Mouse (Mus musculus) hindbrain, embryonic 13.5 days (tissue): ENCODE measurements around the gene Mrpl45. TPM values are rescaled to one million over a fixed set of nuclear protein-coding genes. Genes with fewer than 3 reads are reported as not detected.
A peak's percentile ranks its signal among the peaks of the same experiment; 100 is the strongest.

Experiments
- ATAC-seq: fragments of 200-750 bp; cut with Nextera tagmentation; 2 replicates; pipeline ENCODE4 v1.8.0; 2017; ENCODE audit warnings: moderate TSS enrichment; ENCODE audit not compliant: low FRiP score
- H3K27ac ChIP-seq: fragments of 300-500 bp; sonication (generic); 2 replicates; pipeline ENCODE4 v1.5.1; 2015; ENCODE audit warnings: inconsistent platforms, mild to moderate bottlenecking, moderate library complexity
- H3K27me3 ChIP-seq: fragments of 300-500 bp; sonication (generic); 2 replicates; pipeline ENCODE4 v1.6.1; 2015; ENCODE audit warnings: mild to moderate bottlenecking, inconsistent platforms
- H3K36me3 ChIP-seq: fragments of 300-500 bp; sonication (generic); 2 replicates; pipeline ENCODE4 v1.6.1; 2015; ENCODE audit warnings: mild to moderate bottlenecking, inconsistent platforms
- H3K4me1 ChIP-seq: fragments of 300-500 bp; sonication (generic); replicated peaks from 2 replicates; pipeline ENCODE4 v1.6.1; 2015; ENCODE audit warnings: inconsistent platforms
- H3K4me2 ChIP-seq: fragments of 300-500 bp; sonication (generic); 2 replicates; pipeline ENCODE4 v1.6.1; 2015; ENCODE audit warnings: inconsistent platforms, mild to moderate bottlenecking, moderate library complexity
- H3K4me3 ChIP-seq: fragments of 300-500 bp; sonication (generic); 2 replicates; pipeline ENCODE4 v1.5.1; 2015; ENCODE audit warnings: mild to moderate bottlenecking, inconsistent platforms
- H3K9ac ChIP-seq: fragments of 300-500 bp; sonication (generic); 2 replicates; pipeline ENCODE4 v1.6.1; 2015; ENCODE audit warnings: mild to moderate bottlenecking, inconsistent platforms
- H3K9me3 ChIP-seq: fragments of 300-500 bp; sonication (generic); 2 replicates; pipeline ENCODE4 v1.6.1; 2016; ENCODE audit warnings: inconsistent platforms
- WGBS: fragments of 180-500 bp; shearing (Covaris S2); methylation state at CpG from one replicate; pipeline ENCODE4 v1.1.7; 2015; 5-methylcytosine and 5-hydroxymethylcytosine counted together
- polyA plus RNA-seq: library from polyadenylated mRNA; unstranded; fragments of >200 nt; fragmentation: Nextera tagmentation; extraction: Ambion mirVana; gene quantifications from 2 replicates; pipeline ENCODE4 v1.2.1, GENCODE M21; 2015

Gene Mrpl45
- polyA plus RNA-seq, 1 experiment from 2014 or later, result 38.4 TPM

DNA sequence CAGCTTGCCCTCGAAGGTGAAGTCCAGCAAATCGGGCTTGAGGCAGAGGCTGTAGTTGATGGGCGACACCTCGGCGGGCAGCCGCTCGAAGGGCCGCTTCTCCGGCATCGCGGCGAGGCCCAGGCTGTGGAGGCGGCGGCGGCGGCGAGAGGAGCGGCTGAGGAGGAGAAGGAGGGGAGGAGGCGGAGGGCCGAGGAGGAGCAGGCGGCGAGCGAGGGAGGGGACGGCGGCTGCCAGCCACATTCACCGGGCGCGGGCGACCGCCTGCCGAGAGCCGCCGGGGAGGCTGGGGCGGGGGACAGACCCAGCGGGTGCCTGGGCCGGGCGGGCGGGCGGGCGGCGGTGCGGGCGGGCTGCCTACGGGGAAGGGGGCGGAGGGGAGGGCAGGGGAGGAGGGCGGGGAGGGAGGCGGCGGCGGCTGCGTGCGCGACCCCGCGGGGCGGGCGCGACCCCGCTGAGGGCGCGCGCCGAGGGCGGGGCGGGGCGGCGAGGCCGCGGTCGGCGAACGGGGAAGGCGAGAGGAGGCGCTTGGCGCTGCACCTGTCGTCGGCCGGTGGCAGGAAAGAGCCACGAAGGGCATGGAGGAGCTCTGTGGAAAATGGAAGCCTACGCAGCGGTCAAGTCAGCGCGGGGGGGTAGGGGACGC lies 35.2 kb upstream of the Mrpl45 start, which contains the start of gene Npepps:
Npepps (minus strand) TSS at position 423 of the 646 bp plus-strand sequence.
- under 1% methylated on average over 59 of the region's 83 CpGs for WGBS
- Histone ChIP-seq H3K4me3 (peak within 1 kb of the TSS; percentile 99), H3K9me3 (no peaks in the 10 kb centered on the region), H3K4me2 (peak within 1 kb of the TSS; percentile 78), H3K27me3 (no peaks in the 10 kb centered on the region), H3K36me3 (no peaks in the 10 kb centered on the region), H3K9ac (peak within 1 kb of the TSS; percentile 100), H3K4me1 (peaks cover 27% of the 10 kb centered on the region), H3K27ac (peak within 1 kb of the TSS; percentile 100)
- ATAC-seq, result peak; percentile 77

- no peaks in the 10 kb centered on the region for H3K9me3 ChIP-seq
- WGBS, result 90% methylated on average over 6 of the region's 6 CpGs
- no peak for ATAC-seq
- no peak overlapping the region for H3K4me2 ChIP-seq
- H3K4me3 ChIP-seq, result no peak overlapping the region
- H3K4me1 ChIP-seq, result peaks cover 18% of the 10 kb centered on the region
- no peaks in the 10 kb centered on the region for H3K36me3 ChIP-seq
- H3K27ac ChIP-seq, result no peak overlapping the region
- no peak overlapping the region for H3K9ac ChIP-seq
- no peaks in the 10 kb centered on the region for H3K27me3 ChIP-seq
Measured at GRCm38 (mm10) chr11:97282179-97282578, 33.3 kb upstream of the Mrpl45 start.

DNA sequence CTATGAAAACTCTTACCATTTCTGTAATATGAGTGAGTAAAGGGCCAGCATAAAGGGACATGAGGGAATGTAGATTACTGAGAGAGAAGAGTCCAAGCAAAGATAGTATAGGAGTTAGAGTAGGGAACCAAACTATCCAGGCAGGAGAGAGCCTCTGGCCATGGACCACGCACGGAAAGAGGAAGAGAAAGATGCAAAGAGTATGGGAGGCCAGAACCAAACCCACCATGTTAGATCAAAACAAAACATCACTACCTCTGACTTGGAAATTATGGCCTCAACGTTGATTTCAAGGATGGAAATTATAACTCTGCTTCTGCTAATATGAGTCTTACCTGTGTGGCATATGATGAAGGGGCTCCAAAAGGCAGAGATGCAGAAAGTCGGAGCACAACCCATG lies 30.7 kb upstream of the Mrpl45 start:
- 78% methylated on average over 4 of the region's 4 CpGs for WGBS

DNA sequence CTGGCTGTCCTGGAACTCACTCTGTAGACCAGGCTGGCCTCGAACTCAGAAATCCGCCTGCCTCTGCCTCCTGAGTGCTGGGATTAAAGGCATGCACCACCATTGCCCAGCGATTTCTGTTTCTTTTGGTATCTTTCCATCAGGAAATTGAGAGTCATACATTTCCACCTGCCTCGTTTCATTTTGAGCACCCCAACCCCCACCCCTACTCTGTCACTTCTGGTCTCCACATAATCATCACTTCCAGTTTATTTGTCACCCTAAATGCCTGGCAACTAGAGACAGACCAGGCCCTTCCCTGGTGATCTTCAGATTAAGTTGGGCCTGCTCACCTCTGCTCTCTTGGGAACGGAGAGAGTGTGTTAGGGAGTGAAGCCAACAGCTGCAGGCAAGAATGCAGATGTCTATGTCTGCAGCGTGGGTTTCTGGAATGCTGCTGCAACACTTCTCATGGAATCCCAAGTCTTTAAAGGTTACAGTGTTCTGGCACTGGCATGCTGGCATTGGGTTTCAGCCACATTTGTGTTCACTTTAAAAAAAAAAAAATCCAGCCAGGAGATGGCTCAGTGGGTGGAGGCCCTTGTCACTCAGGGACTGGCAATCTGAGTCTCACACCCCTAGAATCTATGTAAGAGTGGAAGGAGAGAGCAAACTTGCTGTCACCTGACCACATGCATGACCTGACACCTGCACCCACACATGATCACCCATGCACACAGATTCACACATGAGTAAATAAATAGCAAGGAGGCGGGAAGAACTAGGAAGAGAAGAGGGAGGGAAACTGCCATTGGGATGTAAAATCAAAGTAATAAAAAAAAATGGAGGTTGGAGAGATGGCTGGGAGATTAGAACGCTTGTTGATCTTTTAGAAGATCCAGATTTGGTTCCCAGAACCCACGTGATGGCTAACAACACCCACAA lies 29.4 kb upstream of the Mrpl45 start:
- no peak overlapping the region for H3K4me3 ChIP-seq
- H3K27me3 ChIP-seq, result no peaks in the 10 kb centered on the region
- H3K4me2 ChIP-seq, result no peak overlapping the region
- peaks cover 6% of the 10 kb centered on the region for H3K4me1 ChIP-seq
- ATAC-seq, result no peak
- H3K9me3 ChIP-seq, result no peaks in the 10 kb centered on the region
- H3K36me3 ChIP-seq, result no peaks in the 10 kb centered on the region
- WGBS, result 80% methylated on average over 9 of the region's 9 CpGs
- H3K9ac ChIP-seq, result no peak overlapping the region
- no peak overlapping the region for H3K27ac ChIP-seq

More for the DNA sequence above, 30.7 kb upstream of the Mrpl45 start:
- H3K9ac ChIP-seq, result no peak overlapping the region
- ATAC-seq, result no peak
- no peak overlapping the region for H3K27ac ChIP-seq
- no peak overlapping the region for H3K4me2 ChIP-seq
- peaks cover 2% of the 10 kb centered on the region for H3K4me1 ChIP-seq
- H3K36me3 ChIP-seq, result no peaks in the 10 kb centered on the region
- H3K4me3 ChIP-seq, result no peak overlapping the region
- H3K9me3 ChIP-seq, result no peaks in the 10 kb centered on the region
- H3K27me3 ChIP-seq, result no peaks in the 10 kb centered on the region

- Histone ChIP-seq H3K4me3 (no peak overlapping the region), H3K9me3 (no peaks in the 10 kb centered on the region), H3K36me3 (no peaks in the 10 kb centered on the region), H3K4me1 (peaks cover 6% of the 10 kb centered on the region), H3K4me2 (no peak overlapping the region), H3K27ac (no peak overlapping the region), H3K9ac (no peak overlapping the region), H3K27me3 (no peaks in the 10 kb centered on the region)
- WGBS, result 56% methylated on average over 6 of the region's 6 CpGs
- ATAC-seq, result no peak
Measured at GRCm38 (mm10) chr11:97286973-97287372, 28.5 kb upstream of the Mrpl45 start.

DNA sequence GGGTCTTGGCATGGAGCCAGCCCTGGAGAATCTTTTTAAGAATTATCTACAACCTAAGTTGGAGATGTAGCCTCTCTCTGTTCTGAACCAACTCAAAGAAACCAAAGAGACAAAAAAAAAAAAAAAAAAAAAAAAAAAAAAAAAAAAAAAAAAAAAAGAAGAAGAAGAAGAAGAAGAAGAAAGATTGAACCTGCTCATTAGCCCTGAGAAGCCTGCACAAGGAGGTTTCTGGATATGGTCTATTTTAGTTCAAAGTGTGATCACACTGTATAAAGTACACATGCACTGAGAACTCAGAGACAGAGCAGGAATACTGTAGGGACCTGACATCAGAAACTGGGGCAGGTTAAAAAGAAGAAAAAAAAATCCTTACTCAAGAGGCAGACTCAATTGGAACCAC lies 27.9 kb upstream of the Mrpl45 start:
- no peaks in the 10 kb centered on the region for H3K27me3 ChIP-seq
- H3K9ac ChIP-seq, result no peak overlapping the region
- no peak overlapping the region for H3K27ac ChIP-seq

DNA sequence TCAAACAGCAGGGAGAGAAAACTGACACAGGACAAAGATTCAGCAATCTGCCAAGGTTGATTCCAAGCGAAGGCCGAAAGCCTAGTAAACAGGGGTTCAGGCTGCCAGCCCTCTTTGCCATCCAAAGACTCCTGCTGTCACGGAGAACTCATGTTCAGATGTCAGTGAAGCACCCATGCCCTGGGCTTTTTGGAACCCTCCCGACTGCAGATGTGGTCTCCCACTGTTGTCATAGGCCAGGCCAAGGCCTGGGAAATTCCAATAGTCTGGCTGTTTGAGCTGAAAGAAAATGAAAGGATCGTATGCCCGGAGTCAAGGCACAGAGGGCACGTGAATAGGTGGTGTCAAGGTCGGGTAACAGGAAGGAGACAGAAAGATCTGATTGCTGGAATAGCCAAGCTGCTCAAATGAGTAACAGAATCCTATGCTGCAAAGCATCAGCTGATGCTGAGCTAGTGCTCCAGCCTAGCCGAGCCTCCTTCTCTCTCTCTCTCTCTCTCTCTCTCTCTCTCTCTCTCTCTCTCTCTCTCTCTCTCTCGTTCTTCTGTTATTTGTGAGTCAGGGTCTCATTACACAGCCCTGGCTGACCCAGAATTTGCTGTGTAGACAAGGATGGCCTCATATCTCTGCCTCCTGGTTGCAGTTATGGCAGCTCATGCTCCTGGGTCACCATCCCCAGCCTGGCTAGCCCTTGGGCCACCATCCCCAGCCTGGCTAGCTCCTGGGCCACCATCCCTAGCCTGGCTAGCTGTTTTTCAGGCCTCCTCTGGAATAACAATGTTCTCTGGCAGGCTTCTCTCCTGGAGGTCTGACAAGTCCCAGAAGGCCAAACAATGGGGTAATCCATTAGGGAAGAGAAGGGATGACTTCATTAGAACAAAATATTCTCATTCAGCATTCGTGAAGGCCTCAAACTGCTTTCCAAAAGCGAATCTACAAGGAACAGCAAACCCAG lies 26.0 kb upstream of the Mrpl45 start:
- WGBS, result 38% methylated on average over 12 of the region's 12 CpGs

More for the DNA sequence above, 27.9 kb upstream of the Mrpl45 start:
- peaks cover 6% of the 10 kb centered on the region for H3K4me1 ChIP-seq
- no peaks in the 10 kb centered on the region for H3K36me3 ChIP-seq
- no peak for ATAC-seq
- no peak overlapping the region for H3K4me2 ChIP-seq
- no peaks in the 10 kb centered on the region for H3K9me3 ChIP-seq
- no peak overlapping the region for H3K4me3 ChIP-seq

GRCm38 (mm10) chr11:97292731-97293130 lies 22.8 kb upstream of the Mrpl45 start:
- 89% methylated on average over 1 of the region's 1 CpGs for WGBS
- no peak overlapping the region for H3K27ac ChIP-seq
- no peak for ATAC-seq
- peaks cover 6% of the 10 kb centered on the region for H3K4me1 ChIP-seq
- no peak overlapping the region for H3K4me2 ChIP-seq
- H3K27me3 ChIP-seq, result no peaks in the 10 kb centered on the region
- no peaks in the 10 kb centered on the region for H3K9me3 ChIP-seq
- H3K4me3 ChIP-seq, result no peak overlapping the region
- H3K36me3 ChIP-seq, result no peaks in the 10 kb centered on the region
- H3K9ac ChIP-seq, result no peak overlapping the region

More for the DNA sequence above, 26.0 kb upstream of the Mrpl45 start:
- Histone ChIP-seq H3K27me3 (no peaks in the 10 kb centered on the region), H3K4me1 (peaks cover 6% of the 10 kb centered on the region), H3K36me3 (no peaks in the 10 kb centered on the region), H3K4me2 (no peak overlapping the region), H3K4me3 (no peak overlapping the region), H3K27ac (no peak overlapping the region), H3K9me3 (no peaks in the 10 kb centered on the region), H3K9ac (peak overlapping the region; percentile 13; the same call in 1 of the 2 replicates)
- ATAC-seq, result no peak

- Histone ChIP-seq H3K27ac (no peak overlapping the region), H3K4me1 (no peaks in the 10 kb centered on the region), H3K9me3 (no peaks in the 10 kb centered on the region), H3K9ac (no peak overlapping the region), H3K4me2 (no peak overlapping the region), H3K27me3 (no peaks in the 10 kb centered on the region), H3K36me3 (no peaks in the 10 kb centered on the region), H3K4me3 (no peak overlapping the region)
- WGBS, result 95% methylated on average over 3 of the region's 4 CpGs
- ATAC-seq, result no peak
Measured at GRCm38 (mm10) chr11:97296542-97296941, 19.0 kb upstream of the Mrpl45 start.

- H3K9me3 ChIP-seq, result no peaks in the 10 kb centered on the region
- H3K9ac ChIP-seq, result no peak overlapping the region
- no peak overlapping the region for H3K27ac ChIP-seq
- H3K4me3 ChIP-seq, result no peak overlapping the region
- WGBS, result 88% methylated on average over 2 of the region's 2 CpGs
- H3K36me3 ChIP-seq, result no peaks in the 10 kb centered on the region
- ATAC-seq, result no peak
- no peaks in the 10 kb centered on the region; the same call in 1 of the 2 replicates for H3K4me1 ChIP-seq
- no peaks in the 10 kb centered on the region for H3K27me3 ChIP-seq
- no peak overlapping the region for H3K4me2 ChIP-seq
Measured at GRCm38 (mm10) chr11:97299939-97300338, 15.6 kb upstream of the Mrpl45 start.

- H3K9ac ChIP-seq, result no peak overlapping the region
- no peak overlapping the region for H3K4me2 ChIP-seq
- no peaks in the 10 kb centered on the region for H3K27me3 ChIP-seq
- no peak overlapping the region for H3K4me3 ChIP-seq
- H3K4me1 ChIP-seq, result no peaks in the 10 kb centered on the region; the same call in 1 of the 2 replicates
- no peaks in the 10 kb centered on the region for H3K9me3 ChIP-seq
- H3K36me3 ChIP-seq, result no peaks in the 10 kb centered on the region
- 91% methylated on average over 16 of the region's 16 CpGs for WGBS
- ATAC-seq, result no peak
- H3K27ac ChIP-seq, result no peak overlapping the region
Measured at GRCm38 (mm10) chr11:97301406-97301805, 14.1 kb upstream of the Mrpl45 start.
